Mouse (Mus musculus) thymus, adult 2 months (tissue): ENCODE data around the gene Ubiad1.

Source experiments
- CTCF ChIP-seq: fragments of 200-500 bp; IDR thresholded peaks from 2 replicates; pipeline ENCODE4 v1.5.1; 2012; ENCODE audit warnings: mild to moderate bottlenecking, control low read depth, low read length, moderate library complexity, borderline replicate concordance; ENCODE audit not compliant: control insufficient read depth, poor library complexity, insufficient read depth; ENCODE audit errors: extremely low read depth
- POLR2A ChIP-seq: fragments of 200-500 bp; IDR thresholded peaks from 2 replicates; pipeline ENCODE4 v1.6.1; 2012; ENCODE audit warnings: mild to moderate bottlenecking, low read length, control low read depth, moderate library complexity; ENCODE audit not compliant: control insufficient read depth, poor library complexity, insufficient read depth; ENCODE audit errors: extremely low read depth

- TF ChIP-seq CTCF = no peak
- TF ChIP-seq POLR2A = no peak
Measured at GRCm38 (mm10) chr4:148472436-148473174, 28.0 kb upstream of the Ubiad1 start.
